Mouse (Mus musculus) gastrocnemius, adult 8-10 months (tissue): ENCODE measurements around the gene 1520401A03Rik. TPM values are rescaled to one million over a fixed set of nuclear protein-coding genes. Genes with fewer than 3 reads are reported as not detected.

Experiments used
- DNase-seq, 2 experiments: peaks; one replicate each; pipeline ENCODE4 v3.0.0; 2022; ENCODE audit warnings: low spot score in 2 of 2
- total RNA-seq, 4 experiments: library from RNA; stranded (reverse); gene quantifications; 2 replicates each; pipeline ENCODE4 v1.2.4; 2022

The 1520401A03Rik gene
- total RNA-seq, 4 experiments from 2014 or later = not detected

GRCm38 (mm10) chr17:23742941-23743340 is 20.4 kb upstream of the 1520401A03Rik start:
- no peak for DNase-seq

DNA sequence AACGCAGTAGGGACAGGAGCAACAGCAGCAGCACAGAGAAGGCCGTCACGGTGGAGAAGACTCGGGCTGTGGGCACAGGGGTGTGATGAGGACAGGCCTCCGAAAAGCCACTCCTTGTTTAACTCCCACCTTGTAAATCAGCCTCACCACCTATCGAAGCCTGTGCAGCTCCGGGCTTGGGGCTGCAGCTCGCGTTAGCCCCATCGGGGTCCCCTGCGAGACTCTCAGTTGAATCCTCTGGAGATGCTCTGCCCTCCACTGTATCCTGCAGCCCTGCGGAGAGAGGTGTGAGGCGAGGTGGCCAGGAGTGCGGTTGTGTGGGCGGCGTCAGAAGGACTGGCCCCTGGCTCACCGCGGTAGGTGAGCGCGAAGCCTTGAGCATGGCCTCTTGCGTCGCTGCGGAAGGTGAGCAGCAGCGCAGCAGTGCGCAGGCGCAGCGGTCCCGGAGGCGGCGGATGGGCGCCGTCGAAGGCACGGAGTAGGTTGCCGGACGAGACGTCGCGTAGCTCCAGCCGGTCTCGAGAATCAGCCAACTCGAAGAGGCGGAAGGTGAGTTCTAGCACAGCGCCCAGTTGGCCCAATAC is 19.7 kb upstream of the 1520401A03Rik start:
- DNase-seq = no peak

- DNase-seq = no peak
Observed at GRCm38 (mm10) chr17:23741359-23742209, 19.0 kb upstream of the 1520401A03Rik start.

- no peak for DNase-seq
Observed at GRCm38 (mm10) chr17:23740598-23741021, 18.0 kb upstream of the 1520401A03Rik start, which contains the start of gene Paqr4. Paqr4 (minus strand) TSS chr17:23740867.

GRCm38 (mm10) chr17:23740136-23740584 is 17.6 kb upstream of the 1520401A03Rik start:
- peak; percentile 75 to 79 for DNase-seq

DNA sequence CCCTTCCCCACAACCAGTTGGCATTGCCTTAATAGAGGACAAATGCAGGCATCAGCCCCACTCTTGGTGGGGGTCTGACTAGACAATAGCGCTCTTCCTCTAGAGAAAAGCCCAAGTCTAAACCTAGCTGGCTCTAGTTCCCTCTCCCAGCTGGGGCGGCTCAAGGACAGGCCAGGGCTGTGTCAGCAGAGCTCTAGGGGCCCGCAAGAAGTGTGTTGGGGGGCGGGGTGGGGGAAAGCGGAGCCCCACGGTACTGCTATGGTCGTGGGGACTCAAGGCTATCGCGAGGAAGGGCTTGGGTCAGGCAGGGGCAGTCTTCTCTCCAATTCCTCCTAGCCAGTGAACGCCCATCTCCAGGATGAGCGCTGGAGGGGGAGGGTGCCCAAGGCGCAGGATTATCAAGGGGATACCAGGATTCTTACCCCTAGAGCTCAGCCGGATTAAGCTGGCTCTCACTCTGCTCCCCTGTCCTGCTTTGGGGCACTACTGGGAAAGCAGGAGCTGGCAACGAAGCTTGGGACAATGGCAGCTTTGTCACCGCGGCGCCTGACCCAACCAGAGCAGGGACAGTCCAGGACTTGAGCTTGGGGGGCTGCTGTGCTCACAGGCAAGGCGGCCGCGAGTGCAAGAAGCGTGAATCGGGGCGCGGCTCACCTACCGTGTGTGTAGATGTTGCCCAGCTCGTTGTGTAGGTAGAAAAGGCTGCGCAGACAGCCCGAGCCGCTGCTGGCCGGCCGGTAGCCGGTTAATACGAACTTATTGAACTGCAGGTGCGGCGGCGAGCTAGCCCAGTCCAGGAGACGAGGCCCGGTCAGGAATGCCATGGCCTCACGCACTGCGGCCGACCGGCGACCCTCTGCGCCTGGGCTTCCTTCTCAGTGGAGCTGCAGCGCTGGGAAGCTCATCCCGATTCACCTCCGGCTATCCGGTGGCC is 16.9 kb upstream of the 1520401A03Rik start:
- no peak for DNase-seq

GRCm38 (mm10) chr17:23738836-23739201 is 16.2 kb upstream of the 1520401A03Rik start:
- no peak for DNase-seq

- no peak for DNase-seq
Observed at GRCm38 (mm10) chr17:23737493-23738445, 15.2 kb upstream of the 1520401A03Rik start.

DNA sequence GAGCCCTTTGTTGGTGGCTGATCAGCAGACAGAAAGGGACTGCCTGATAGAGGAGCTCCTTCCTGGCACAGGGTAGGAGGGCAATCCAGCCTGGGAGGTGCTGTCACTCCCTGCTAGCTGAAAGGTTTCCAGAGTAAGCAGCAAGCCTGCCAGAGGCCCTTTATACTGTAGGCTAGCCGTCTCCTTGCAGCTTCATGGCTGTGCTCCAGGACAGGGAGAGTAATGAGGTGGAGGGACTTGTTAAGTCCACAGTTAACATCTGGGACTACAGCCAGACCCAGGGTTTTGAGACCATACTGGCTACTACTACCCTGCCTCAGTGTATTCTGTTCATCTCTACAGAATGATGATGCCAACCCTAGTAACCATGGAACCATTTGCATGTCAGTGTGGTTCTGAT is 11.8 kb upstream of the 1520401A03Rik start:
- DNase-seq = no peak

DNA sequence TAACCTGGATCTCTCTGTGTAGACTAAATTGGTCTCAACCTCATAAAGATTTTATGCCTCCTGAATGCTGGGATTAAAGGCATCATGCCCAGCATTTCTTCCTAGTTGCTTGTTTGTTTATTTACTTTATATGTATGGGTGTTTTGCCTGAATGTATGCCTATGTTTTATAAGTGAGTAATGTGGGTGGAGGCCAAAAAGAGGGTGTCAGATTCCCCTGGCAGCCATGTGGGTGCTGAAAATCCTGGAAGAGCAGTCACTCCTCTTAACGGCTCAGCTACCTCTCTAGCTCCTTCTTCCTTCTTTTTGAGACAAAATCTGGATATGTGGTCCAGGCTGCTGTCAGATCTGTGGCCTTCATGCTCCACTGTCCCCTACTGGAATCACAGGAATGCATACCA is 7.9 kb upstream of the 1520401A03Rik start:
- DNase-seq = no peak

- DNase-seq = peak; percentile 67 to 78
Observed at GRCm38 (mm10) chr17:23726758-23727142, 4.2 kb upstream of the 1520401A03Rik start.

- peak; percentile 88 to 91 for DNase-seq
Observed at GRCm38 (mm10) chr17:23725999-23726757, 3.6 kb upstream of the 1520401A03Rik start, which contains the start of gene Pkmyt1. Pkmyt1 (plus strand) TSS chr17:23726336.

- DNase-seq = no peak
Observed at GRCm38 (mm10) chr17:23725477-23725876, 2.9 kb upstream of the 1520401A03Rik start.

DNA sequence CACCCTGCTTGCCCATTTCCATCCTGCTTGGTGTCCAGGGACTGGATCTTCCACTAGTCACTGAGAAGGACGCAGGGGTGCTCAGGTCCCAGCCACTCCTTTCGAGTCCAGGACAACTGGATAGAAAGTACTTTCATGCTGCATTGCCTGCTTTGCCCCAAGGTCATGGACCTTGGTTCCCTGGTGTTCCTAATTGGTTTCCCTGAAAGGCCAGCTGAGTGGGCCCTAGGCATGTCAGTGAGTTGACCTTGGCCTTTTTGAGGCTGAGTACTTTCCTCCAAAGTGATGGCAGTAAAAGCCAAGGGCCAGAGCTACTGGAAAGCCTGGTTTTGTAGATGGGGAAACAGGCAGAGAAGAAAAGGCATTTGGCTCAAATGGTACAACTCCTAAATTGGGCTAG is 697 bp downstream of the 1520401A03Rik start:
- DNase-seq = no peak

GRCm38 (mm10) chr17:23719455-23719854 is 3.1 kb downstream of the 1520401A03Rik start:
- DNase-seq = no peak

GRCm38 (mm10) chr17:23717003-23717402 is 5.6 kb downstream of the 1520401A03Rik start:
- DNase-seq = no peak

GRCm38 (mm10) chr17:23706212-23706611 is 16.4 kb downstream of the 1520401A03Rik start:
- peak; percentile 40 to 59 for DNase-seq

- DNase-seq = no peak
Observed at GRCm38 (mm10) chr17:23705525-23706104, 17.0 kb downstream of the 1520401A03Rik start.

GRCm38 (mm10) chr17:23704741-23705140 is 17.8 kb downstream of the 1520401A03Rik start:
- DNase-seq = no peak
